Mouse (Mus musculus) embryonic stem cell, embryonic (primary cell): ENCODE results near the gene Gzme.
"Not testable (repeated sequence)": the region's sequence is repeated elsewhere in the genome, so short reads cannot be mapped to it uniquely, and the experiment has no call there.

Source experiments
- CTCF ChIA-PET, 4 experiments: fragments of 300-600 bp in 2 of 4; fragments of 350-600 bp in 2 of 4; sonication (Branson Sonifier 250); formaldehyde crosslinking; loops; one replicate each; lab custom pipeline; 2022; ENCODE audit warnings: inconsistent platforms in 2 of 4; lab: Charles Lee
- POLR2A ChIA-PET, 4 experiments: fragments of 300-600 bp in 2 of 4; fragments of 350-600 bp in 2 of 4; sonication (Branson Sonifier 250); formaldehyde crosslinking; loops; one replicate each; lab custom pipeline; 2022; ENCODE audit warnings: antibody characterized with exemption in 4 of 4, inconsistent platforms in 1 of 4; lab: Charles Lee

Gzme gene

GRCm38 (mm10) chr14:56120525-56120924 is at the start of gene Gzme:
TSS of gene Gzme (minus strand) at chr14:56120625.
- CTCF ChIA-PET = no interaction called here
- POLR2A ChIA-PET = interaction anchor here in 1 of 4 experiments (0.6 kb wide), 1 partner anchor 571 kb away, joined by 3 read pairs; no protein-coding TSS in a partner anchor

GRCm38 (mm10) chr14:56168009-56168408 is 47.6 kb upstream of the Gzme start:
- POLR2A ChIA-PET = interaction anchor here in 2 of 4 experiments (0.6 to 1.2 kb wide), 4 partner anchors 10 to 146 kb away, joined by 3 to 5 read pairs (median 4); partner anchors contain the start of gene Gzmg (in 1 of the 2)
- CTCF ChIA-PET = interaction anchor here in 3 of 4 experiments (0.5 to 1.8 kb wide), 10 partner anchors 10 to 1022 kb away, joined by 3 to 9 read pairs (median 4); no protein-coding TSS in a partner anchor

GRCm38 (mm10) chr14:56162109-56162508 is 41.7 kb upstream of the Gzme start:
- POLR2A ChIA-PET = no interaction called here
- CTCF ChIA-PET = no interaction called here

DNA sequence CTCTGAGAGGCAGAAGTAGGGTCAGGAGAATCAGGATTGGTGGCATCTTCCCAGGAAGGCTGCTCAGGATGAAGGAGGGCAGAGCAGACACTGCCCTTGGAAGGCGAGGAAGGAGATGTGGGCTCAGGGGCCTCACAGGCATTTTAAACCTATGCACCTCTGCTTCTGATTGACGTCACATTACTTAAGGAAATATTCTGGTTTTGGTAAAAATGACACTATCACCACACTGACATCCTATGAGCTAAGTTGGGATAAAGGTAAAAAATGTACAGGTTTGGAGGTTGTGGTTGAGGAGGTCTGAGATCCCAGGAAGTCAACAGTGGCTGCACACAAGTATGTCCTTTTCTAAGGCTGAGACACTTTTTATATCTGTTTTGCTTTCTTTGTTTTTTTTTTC is 39.1 kb upstream of the Gzme start, which contains the start of gene Gzmg:
Gene Gzmg (minus strand): TSS at position 101 of the 400 bp plus-strand sequence.
- CTCF ChIA-PET = not testable (repeated sequence)

DNA sequence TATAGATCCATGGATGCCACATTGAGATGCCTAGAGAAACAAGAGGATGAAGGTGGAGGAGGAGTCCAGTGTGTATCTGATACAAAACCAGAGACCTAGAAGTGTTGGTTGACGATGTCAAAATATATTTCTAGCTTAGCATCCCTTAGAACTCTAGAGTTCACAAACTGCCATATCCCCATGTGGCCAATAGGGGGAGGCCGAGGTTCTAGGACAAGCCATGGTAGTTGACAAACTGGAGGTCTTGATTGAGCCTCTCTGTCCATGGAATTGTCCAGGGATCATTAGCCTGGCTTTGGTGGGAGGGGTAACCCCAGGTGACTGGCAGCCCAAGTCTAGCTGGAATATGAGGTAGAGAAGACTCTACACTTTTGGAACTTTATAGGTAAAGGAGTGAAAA is 34.9 kb upstream of the Gzme start:
- POLR2A ChIA-PET = interaction anchor here in 1 of 4 experiments (0.8 kb wide), 1 partner anchor 56 kb away, joined by 3 read pairs; no protein-coding TSS in a partner anchor

More for the DNA sequence above, 39.1 kb upstream of the Gzme start, which contains the start of gene Gzmg:
- POLR2A ChIA-PET = interaction anchor here in 1 of 4 experiments (0.5 to 1.9 kb wide), 2 partner anchors 8 to 43 kb away, joined by 3 to 5 read pairs; no protein-coding TSS in a partner anchor

GRCm38 (mm10) chr14:56133675-56134074 is 13.2 kb upstream of the Gzme start:
- CTCF ChIA-PET = interaction anchor here in 1 of 4 experiments (0.6 kb wide), 1 partner anchor 180 kb away, joined by 4 read pairs; no protein-coding TSS in a partner anchor
- POLR2A ChIA-PET = interaction anchor here in 1 of 4 experiments (0.7 kb wide), 1 partner anchor 350 kb away, joined by 3 read pairs; the partner anchor contains the start of gene Adcy4

More for the DNA sequence above, 34.9 kb upstream of the Gzme start:
- CTCF ChIA-PET = interaction anchor here in 3 of 4 experiments (0.6 to 1.2 kb wide), 9 partner anchors 10 to 422 kb away, joined by 3 to 5 read pairs (median 3); partner anchors contain the start of gene Gzmn (in 1 of the 3)

- CTCF ChIA-PET, POLR2A ChIA-PET: not testable (repeated sequence)
These were observed 12.1 kb upstream of the Gzme start, which contains the start of gene Gzmd for GRCm38 (mm10) chr14:56132508-56132907. TSS of gene Gzmd (minus strand) at chr14:56132608.

DNA sequence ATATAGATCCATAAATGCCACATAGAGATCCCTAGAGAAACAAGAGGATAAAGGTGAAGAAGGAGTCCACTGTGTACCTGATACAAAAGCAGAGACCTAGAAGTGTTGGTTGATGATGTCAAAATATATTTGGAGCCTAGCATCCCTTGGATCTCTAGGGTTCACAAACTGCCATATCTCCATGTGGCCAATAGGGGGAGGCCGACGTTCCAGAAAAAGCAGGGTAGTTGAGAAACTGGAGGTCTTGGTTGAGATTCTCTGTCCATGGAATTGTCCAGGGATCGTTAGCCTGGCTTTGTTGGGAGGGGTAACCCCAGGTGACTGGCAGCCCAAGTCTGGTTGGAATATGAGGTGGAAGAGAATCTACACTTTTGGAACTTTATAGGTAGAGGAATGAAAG is 7.9 kb upstream of the Gzme start:
- ChIA-PET CTCF (no interaction called here), POLR2A (no interaction called here)

- ChIA-PET POLR2A (no interaction called here), CTCF (interaction anchor here in 1 of 4 experiments (0.7 kb wide), 1 partner anchor 427 kb away, joined by 3 read pairs; no protein-coding TSS in a partner anchor)
These were observed 3.1 kb upstream of the Gzme start for GRCm38 (mm10) chr14:56123516-56123915.

- POLR2A ChIA-PET = interaction anchor here in 1 of 4 experiments (0.7 kb wide), 1 partner anchor 44 kb away, joined by 3 read pairs; the partner anchor contains the start of gene Gzmg
- CTCF ChIA-PET = interaction anchor here in 2 of 4 experiments (0.6 to 0.7 kb wide), 2 partner anchors 62 to 153 kb away, joined by 3 to 6 read pairs; no protein-coding TSS in a partner anchor
These were observed 4.7 kb downstream of the Gzme start for GRCm38 (mm10) chr14:56115531-56116310.

- ChIA-PET POLR2A (no interaction called here), CTCF (no interaction called here)
These were observed 14.8 kb downstream of the Gzme start for GRCm38 (mm10) chr14:56105447-56106180.

- ChIA-PET CTCF (no interaction called here), POLR2A (no interaction called here)
These were observed 15.4 kb downstream of the Gzme start for GRCm38 (mm10) chr14:56105016-56105415.

DNA sequence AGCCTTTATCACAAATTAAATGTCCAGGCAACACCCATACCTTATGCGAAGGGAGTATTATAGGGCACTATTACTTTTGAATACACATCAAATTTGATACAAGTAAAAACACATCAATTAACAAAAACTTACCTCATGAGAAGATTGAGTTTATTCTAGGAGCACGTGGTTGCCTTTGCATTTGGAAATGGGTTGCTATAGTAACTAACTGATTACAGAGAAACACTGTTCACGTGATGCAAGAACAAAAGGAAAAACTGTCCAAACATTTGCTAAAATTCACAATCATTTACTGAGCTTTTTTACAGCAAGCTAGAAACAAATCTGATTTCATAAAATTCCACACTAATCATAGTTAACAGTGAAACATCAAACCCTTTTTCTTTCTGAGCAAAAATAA is 17.0 kb downstream of the Gzme start:
- ChIA-PET CTCF (no interaction called here), POLR2A (no interaction called here)

GRCm38 (mm10) chr14:56102386-56102785 is 18.0 kb downstream of the Gzme start, which contains the start of gene Ctsg:
TSS of gene Ctsg (minus strand) at chr14:56102574.
- CTCF ChIA-PET = no interaction called here
- POLR2A ChIA-PET = no interaction called here

DNA sequence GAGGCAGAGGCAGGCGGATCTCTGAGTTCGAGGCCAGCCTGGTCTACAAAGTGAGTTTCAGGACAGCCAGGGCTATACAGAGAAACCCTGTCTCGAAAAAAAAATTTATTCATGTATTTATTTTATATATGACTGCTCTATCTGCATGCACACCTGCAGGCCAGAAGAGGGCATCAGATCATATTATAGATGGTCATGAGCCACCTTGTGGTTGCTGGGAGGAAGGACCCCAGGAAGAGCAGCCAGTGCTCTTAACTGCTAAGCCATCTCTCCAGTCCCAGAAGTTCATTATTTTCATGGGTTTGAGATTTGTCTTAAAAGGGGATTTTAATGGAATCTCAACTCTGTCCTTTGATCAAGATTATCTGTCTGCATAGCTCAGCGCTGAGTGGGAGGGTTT is 21.5 kb downstream of the Gzme start:
- ChIA-PET POLR2A (no interaction called here), CTCF (interaction anchor here in 1 of 4 experiments (0.7 kb wide), 1 partner anchor 1006 kb away, joined by 4 read pairs; no protein-coding TSS in a partner anchor)

DNA sequence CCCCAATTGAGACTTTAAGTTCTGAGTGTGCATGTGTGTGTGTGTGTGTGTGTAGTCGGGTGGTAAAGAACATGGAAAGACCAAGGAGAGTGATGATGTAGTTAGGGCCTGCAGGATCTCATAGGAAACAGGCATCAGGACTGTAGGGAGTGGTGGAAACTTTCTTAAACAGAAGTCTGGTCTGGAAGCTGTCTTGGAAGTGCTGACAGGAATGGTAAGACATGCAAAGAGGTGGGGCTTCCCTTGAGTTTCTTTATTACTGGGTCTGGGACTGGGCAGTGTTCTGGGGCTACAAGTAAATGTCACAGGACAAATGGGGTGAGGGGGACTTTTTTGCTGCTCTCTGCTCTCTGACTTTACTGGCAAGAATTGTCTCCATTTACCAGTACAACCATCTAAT is 22.8 kb downstream of the Gzme start:
- ChIA-PET POLR2A (no interaction called here), CTCF (no interaction called here)

DNA sequence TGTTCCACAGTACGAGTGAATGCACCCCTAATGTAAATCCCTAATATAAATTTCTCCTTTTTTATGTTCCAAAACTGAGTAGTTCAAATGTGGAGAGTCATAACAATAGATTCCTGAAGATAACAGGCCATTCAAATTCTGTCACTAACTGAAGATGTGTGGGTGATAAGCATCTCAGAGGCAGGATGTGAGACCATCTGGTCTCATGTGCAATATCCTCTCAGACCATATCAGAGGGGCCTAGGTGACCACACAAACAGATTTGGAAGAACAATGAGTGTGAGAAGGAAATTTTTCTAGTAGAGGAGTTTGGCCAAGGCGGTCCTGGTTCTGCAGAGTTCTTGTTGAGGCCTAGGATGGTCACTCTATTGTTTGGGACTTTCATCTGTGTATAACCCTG is 27.1 kb downstream of the Gzme start:
- ChIA-PET CTCF (no interaction called here), POLR2A (no interaction called here)

- ChIA-PET CTCF (no interaction called here), POLR2A (no interaction called here)
These were observed 33.7 kb downstream of the Gzme start for GRCm38 (mm10) chr14:56086711-56087110.

GRCm38 (mm10) chr14:56085167-56085566 is 35.3 kb downstream of the Gzme start, which contains the start of gene Mcpt8:
TSS of gene Mcpt8 (minus strand) at chr14:56085273.
- ChIA-PET POLR2A (no interaction called here), CTCF (no interaction called here)
